Mouse (Mus musculus) embryonic fibroblast, embryonic 13.5 days (primary cell): ENCODE data around the gene Stox2.

ENCODE experiments used
- CTCF ChIP-seq: IDR thresholded peaks from 2 replicates; pipeline ENCODE4 v1.5.1; 2011; ENCODE audit warnings: mild to moderate bottlenecking, control low read depth, low read length, moderate library complexity, borderline replicate concordance; ENCODE audit not compliant: insufficient read depth
- POLR2A ChIP-seq: IDR thresholded peaks from 2 replicates; pipeline ENCODE4 v1.6.1; 2011; ENCODE audit warnings: low read depth, mild to moderate bottlenecking, control low read depth, low read length, moderate library complexity

- TF ChIP-seq CTCF (no peak), POLR2A (no peak)
Observed at GRCm38 (mm10) chr8:47335940-47336339, 110.2 kb downstream of the Stox2 start.
